ENCODE assay signal across 10 mouse cellular contexts in the genomic region with DNA sequence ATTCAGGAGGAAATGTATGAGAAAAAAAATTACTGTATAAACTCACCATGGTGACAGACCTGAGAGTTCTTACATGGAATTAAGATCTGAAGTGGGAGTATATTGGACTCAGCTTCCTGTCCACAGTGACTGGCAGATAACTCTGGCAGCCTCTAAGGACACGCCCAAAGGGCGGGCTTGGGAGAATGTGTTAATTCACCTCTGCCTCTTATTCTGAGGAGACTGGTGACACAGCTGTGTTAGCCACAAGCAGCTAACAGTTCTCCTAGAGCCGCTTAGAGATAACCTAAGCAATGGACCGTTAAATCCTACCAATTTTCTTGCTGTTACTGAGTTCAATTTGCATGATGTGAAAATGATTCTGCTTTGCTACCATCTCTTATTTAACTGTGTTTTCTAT.
DNase-seq lines count a peak whose midpoint lies in the region; ATAC-seq and TF ChIP-seq lines count a peak whose summit lies in the region.
"Had no signal": no experiment of that assay in that cellular context is flagged by ENCODE, and none has a peak within 500 bp of the region (broad histone marks: within the 10 kb centered on the region; RNA-seq: fewer than 3 reads in every experiment).

No protein-coding gene starts in this region.

- no peaks in the 10 kb centered on the region for H3K27me3 ChIP-seq in heart, embryonic 11.5 days (ENCODE audit: control insufficient read depth, insufficient read depth, low read length)
- H3K27me3 ChIP-seq in liver, embryonic 16.5 days (ENCODE audit: control insufficient read depth, insufficient read depth, low read depth, low read length) = no peaks in the 10 kb centered on the region
- H3K27me3 ChIP-seq: limb, embryonic 15.5 days; Patski had no signal

- peak overlapping the region; percentile 29; the same call in 1 of the 2 replicates for H3K27ac ChIP-seq in gastrocnemius, adult 2 months
- H3K27ac ChIP-seq in heart, embryonic 11.5 days (ENCODE audit: low read depth, low read length) = no peak overlapping the region
- H3K27ac ChIP-seq in liver, embryonic 16.5 days (ENCODE audit: low read length) = no peak overlapping the region
- H3K27ac ChIP-seq: limb, embryonic 15.5 days had no signal

- peak; percentile 68; the same call in 1 of the 2 replicates for ATAC-seq in heart, embryonic 11.5 days (replicated peaks; ENCODE audit: insufficient number of reproducible peaks, low FRiP score, low TSS enrichment)
- peak; percentile 93 for ATAC-seq in liver, embryonic 16.5 days (ENCODE audit: low read depth)
- no peak for ATAC-seq in activated CD4-positive, CD25-positive, alpha-beta regulatory T cell, adult 4 months
- ATAC-seq: Patski had no signal

- DNase-seq in gastrocnemius, adult 2 months = peak; percentile 32
- DNase-seq in gastrocnemius, postnatal 4 days (ENCODE audit: low spot score in 2 of 2) = no peak
- DNase-seq in T-cell, adult 2 months (ENCODE audit: low spot score) = peak; percentile 16
- DNase-seq in yolk sac, embryonic 10.5 days (ENCODE audit: low spot score) = no peak
- DNase-seq in ovary, postnatal 14 days (ENCODE audit: low spot score) = no peak

- peaks cover 30% of the 10 kb centered on the region for H3K4me1 ChIP-seq in heart, embryonic 11.5 days (ENCODE audit: control insufficient read depth, insufficient read depth, low read length)
- H3K4me1 ChIP-seq in liver, embryonic 16.5 days (ENCODE audit: control insufficient read depth, low read depth, low read length) = peaks cover 33% of the 10 kb centered on the region

- intact Hi-C loops in gastrocnemius, adult 2 months (cut with DNase I) = no loop called here

- no peak overlapping the region for H3K4me3 ChIP-seq in gastrocnemius, adult 2 months
- no peak overlapping the region for H3K4me3 ChIP-seq in heart, embryonic 11.5 days (ENCODE audit: low read depth, low read length)
- H3K4me3 ChIP-seq in liver, embryonic 16.5 days (ENCODE audit: low read depth, low read length) = no peak overlapping the region
- H3K4me3 ChIP-seq: limb, embryonic 15.5 days had no signal

- TF ChIP-seq CTCF in gastrocnemius, adult 2 months (IDR thresholded peaks at IDR 0.05) = no peak

- no peaks in the 10 kb centered on the region for H3K9me3 ChIP-seq in heart, embryonic 11.5 days (replicated peaks; ENCODE audit: control insufficient read depth, low read length)
- H3K9me3 ChIP-seq in liver, embryonic 16.5 days (replicated peaks; ENCODE audit: control insufficient read depth, low read length) = no peaks in the 10 kb centered on the region
- H3K9me3 ChIP-seq: limb, embryonic 15.5 days had no signal

- no peak overlapping the region for H3K4me2 ChIP-seq in heart, embryonic 11.5 days
- H3K4me2 ChIP-seq in liver, embryonic 16.5 days (ENCODE audit: low read depth, low read length) = no peak overlapping the region
- H3K4me2 ChIP-seq: limb, embryonic 15.5 days had no signal

- no peaks in the 10 kb centered on the region; the same call in 1 of the 2 replicates for H3K36me3 ChIP-seq in heart, embryonic 11.5 days (ENCODE audit: control insufficient read depth, insufficient read depth, low read length)
- H3K36me3 ChIP-seq in liver, embryonic 16.5 days (ENCODE audit: control insufficient read depth, insufficient read depth) = peaks cover 84% of the 10 kb centered on the region

- H3K9ac ChIP-seq in heart, embryonic 11.5 days (ENCODE audit: low read depth, low read length) = no peak overlapping the region
- no peak overlapping the region for H3K9ac ChIP-seq in liver, embryonic 16.5 days (ENCODE audit: low read depth, low read length)
- H3K9ac ChIP-seq: limb, embryonic 15.5 days had no signal

- 18% methylated on average over 4 of the region's 4 CpGs for WGBS in heart, embryonic 11.5 days (ENCODE audit: insufficient replicate concordance)
- WGBS in liver, embryonic 16.5 days (ENCODE audit: insufficient replicate concordance) = 8% methylated on average over 4 of the region's 4 CpGs

Comparison
In these comparisons a context has a peak if more than half of its experiments do, and no peak if none do; other contexts are left out.
1. DNase-seq: peak in gastrocnemius, adult 2 months (single experiment) and T-cell, adult 2 months (single experiment); none in gastrocnemius, postnatal 4 days (0 of 2), yolk sac, embryonic 10.5 days (single experiment) and ovary, postnatal 14 days (single experiment).